Mouse (Mus musculus): Measurements from ENCODE around the gene Gm16405. TPM values are rescaled to one million over a fixed set of nuclear protein-coding genes. Genes with fewer than 3 reads are reported as not detected.
"Not testable (repeated sequence)": the region's sequence is repeated elsewhere in the genome, so short reads cannot be mapped to it uniquely, and the experiment has no call there.

The Gm16405 gene
- polyA plus RNA-seq (2015; fragmentation: Nextera tagmentation; extraction: Ambion mirVana) = not detected in 2 replicates

- no CpG with 5 or more reads among the region's 7 CpGs for WGBS
- not testable (repeated sequence) for DNase-seq (ENCODE audit: low spot score); H3K4me3 ChIP-seq (ENCODE audit: low read depth, low read length); H3K4me2 ChIP-seq (replicated peaks; ENCODE audit: low read depth, low read length); H3K36me3 ChIP-seq (ENCODE audit: insufficient read depth, low read length); H3K9ac ChIP-seq (replicated peaks; ENCODE audit: low read depth); H3K4me1 ChIP-seq (ENCODE audit: insufficient read depth, low read depth, low read length); H3K27me3 ChIP-seq (replicated peaks; ENCODE audit: insufficient read depth, low read length); ATAC-seq; H3K27ac ChIP-seq (ENCODE audit: low read length); H3K9me3 ChIP-seq (ENCODE audit: low read length)
Measured at GRCm38 (mm10) chrX:54530908-54531307, at the start of gene Gm16405. Gm16405 (plus strand) TSS chrX:54531208.

Other genes starting within 250 kb of the Gm16405 start
- gene Gm16430, start 91.0 kb downstream of the Gm16405 start, polyA plus RNA-seq (2015; fragmentation: Nextera tagmentation; extraction: Ambion mirVana) = not detected in 2 replicates